Mouse (Mus musculus) urinary bladder, postnatal 36 days (tissue): ENCODE measurements around the gene Lpin2.

Experiments
- DNase-seq, 2 experiments: peaks; one replicate each; pipeline ENCODE4 v3.0.0; 2022; ENCODE audit warnings: low spot score in 2 of 2, mixed read lengths in 1 of 2

The Lpin2 gene

GRCm38 (mm10) chr17:71202136-71202535 lies 19.8 kb downstream of the Lpin2 start:
- DNase-seq, result no peak

DNA sequence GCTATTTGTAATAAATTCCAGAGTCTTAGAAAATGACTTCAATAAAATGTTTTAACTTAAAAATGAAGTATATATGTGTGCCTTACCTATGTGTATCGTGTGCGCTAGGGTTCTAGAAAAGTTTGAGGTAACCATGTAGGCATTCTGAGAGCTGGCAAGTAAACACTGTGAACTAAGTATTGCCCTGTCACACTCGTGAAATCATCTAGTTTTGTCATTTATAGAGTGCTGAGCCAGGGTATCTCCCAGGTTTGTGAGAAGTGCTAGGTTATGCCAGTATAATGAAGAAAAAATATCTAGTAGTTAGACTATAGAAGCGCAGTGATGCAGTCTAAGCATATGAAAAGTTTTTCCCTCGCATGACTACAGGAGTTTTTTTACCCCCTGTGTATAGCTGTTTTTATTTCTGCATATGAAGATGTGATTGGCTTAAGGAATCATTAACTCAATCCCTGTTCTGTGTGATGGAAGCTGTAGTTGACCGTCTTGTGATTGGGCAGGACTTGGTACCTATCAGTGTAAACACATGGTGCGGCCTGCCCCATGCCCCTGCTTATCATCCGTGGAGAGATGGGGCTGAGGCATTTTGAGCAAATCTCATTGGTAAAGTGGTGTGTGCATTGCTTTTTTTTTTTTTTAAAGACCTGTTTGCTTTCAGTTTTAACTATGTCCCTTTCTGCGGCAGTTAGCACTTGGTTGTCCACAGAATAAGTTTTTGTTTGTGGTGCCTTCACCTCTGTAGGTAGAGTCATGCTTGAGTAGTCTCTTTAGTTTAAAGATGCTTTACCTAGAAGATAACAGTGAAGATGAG lies 21.8 kb downstream of the Lpin2 start:
- no peak for DNase-seq

- no peak for DNase-seq
Observed at GRCm38 (mm10) chr17:71204809-71205091, 22.4 kb downstream of the Lpin2 start.

GRCm38 (mm10) chr17:71206136-71206893 lies 24.0 kb downstream of the Lpin2 start:
- DNase-seq, result no peak

GRCm38 (mm10) chr17:71207268-71207667 lies 24.9 kb downstream of the Lpin2 start:
- no peak for DNase-seq

DNA sequence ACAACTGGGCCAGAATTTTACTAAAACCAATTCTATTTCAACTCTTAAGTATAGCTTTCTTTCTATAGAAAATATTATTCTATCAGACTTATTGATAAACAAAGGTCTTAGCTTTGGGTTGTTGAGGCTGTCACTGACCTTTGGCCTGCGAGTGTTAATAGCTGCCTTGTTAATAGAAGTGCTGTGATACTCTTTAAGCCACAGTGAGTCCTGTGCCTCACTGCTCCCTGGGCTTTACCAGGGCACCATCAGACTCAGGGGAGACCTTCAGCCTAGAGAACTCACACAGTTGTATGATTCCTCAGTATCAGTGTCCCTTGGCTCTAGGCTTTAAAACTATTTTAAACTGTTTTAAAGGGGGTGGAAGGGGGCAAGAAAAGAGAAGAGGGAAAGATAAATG lies 26.0 kb downstream of the Lpin2 start:
- DNase-seq, result no peak

GRCm38 (mm10) chr17:71208921-71209320 lies 26.6 kb downstream of the Lpin2 start:
- no peak for DNase-seq

DNA sequence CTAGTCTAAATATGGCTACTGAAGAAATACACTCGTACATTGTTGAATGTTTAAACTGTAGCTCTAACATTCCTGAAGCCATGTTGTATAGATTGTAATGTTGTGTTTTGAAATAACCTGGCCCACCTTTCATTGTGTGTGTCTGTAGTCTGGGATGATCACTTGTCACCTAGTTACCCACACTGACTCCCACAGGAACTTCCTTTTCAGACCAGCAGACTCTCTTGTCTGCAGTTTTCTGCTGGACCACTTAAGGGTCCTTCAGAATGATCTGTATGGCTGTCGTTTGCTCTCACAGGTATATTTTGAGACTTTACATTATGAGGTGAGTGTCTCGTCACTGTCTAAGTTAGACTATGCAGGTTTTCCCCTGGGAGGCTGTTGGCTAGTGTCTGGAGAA lies 27.6 kb downstream of the Lpin2 start:
- no peak for DNase-seq

DNA sequence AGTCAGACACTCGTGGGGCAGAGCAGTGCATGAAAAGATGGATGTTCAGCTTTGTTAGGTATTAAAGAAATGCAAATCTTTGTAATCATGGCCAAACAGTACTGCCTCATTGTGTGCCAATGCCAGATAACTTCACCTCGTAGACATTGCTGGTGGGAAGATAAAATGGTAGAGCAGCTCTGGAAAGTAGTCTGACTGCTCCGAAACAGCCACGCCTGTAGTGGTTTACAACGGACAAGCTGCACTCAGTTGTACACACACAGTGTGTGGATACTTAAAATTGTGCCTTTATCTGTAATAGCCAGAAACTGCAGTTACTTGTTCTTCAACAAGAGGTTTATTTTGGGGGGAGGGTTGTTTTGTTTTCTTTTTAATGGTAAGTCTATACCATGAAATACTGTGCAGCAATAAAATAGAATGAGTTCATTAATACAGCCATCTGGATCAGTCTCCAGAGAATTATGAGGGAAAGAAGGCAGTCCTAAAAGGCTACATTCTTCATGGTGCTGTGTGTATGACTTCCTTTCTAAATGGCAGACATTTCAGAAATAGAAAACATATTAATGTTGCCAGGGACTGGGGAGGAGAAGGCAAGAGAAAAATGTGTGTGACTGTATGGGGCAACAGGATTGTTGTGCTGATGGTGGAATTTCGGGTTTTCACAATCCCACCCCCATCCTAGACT lies 29.7 kb downstream of the Lpin2 start:
- DNase-seq, result no peak

DNA sequence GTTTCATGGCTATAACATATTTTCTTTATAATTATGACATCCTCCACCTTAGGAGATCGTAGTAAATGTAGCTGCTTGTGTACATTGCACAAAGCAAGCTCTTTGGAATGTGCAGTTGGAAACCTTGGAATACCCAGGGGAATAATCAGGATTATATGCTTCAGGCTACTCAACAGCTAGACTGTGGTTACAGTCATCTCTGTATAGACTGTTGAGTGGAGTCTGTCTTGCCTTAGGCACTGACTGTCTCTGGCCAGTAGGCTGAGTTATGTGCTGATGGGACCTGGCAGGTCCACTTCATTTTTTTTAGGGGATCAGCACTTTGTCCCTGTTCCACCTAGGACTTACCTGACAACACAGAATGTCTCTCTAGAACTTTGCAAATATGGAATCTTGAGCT lies 31.3 kb downstream of the Lpin2 start:
- no peak for DNase-seq

DNA sequence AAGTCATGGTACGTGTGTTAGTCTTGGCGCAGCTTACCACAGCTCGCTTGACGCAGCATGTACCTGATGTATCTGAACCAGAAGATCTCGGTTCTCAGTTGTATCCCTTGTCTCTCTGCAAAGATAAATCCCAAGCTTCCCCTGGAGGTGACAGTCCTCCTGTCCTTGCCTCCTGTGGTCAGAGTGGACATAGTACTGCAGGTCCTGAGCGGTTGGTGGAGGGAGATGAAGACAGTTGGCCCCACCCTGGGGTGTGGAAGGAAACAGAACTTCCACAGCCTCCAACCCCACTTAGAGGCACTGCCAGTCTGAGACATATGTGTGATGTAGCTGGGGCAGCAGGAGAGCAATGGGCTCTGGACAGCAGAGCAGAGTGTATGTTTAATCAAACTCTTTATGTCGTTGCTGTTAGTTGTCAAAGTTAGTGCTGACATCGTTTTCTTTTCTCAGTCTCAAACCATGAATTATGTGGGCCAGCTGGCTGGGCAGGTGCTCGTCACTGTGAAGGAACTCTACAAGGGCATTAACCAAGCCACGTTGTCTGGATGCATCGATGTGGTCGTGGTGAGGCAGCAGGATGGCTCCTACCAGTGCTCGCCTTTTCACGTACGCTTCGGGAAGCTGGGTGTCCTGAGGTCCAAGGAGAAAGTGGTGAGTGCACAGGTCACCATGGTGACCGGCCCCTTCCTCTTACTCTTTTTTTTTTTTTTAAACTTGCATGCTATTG lies 32.3 kb downstream of the Lpin2 start:
- no peak for DNase-seq

DNA sequence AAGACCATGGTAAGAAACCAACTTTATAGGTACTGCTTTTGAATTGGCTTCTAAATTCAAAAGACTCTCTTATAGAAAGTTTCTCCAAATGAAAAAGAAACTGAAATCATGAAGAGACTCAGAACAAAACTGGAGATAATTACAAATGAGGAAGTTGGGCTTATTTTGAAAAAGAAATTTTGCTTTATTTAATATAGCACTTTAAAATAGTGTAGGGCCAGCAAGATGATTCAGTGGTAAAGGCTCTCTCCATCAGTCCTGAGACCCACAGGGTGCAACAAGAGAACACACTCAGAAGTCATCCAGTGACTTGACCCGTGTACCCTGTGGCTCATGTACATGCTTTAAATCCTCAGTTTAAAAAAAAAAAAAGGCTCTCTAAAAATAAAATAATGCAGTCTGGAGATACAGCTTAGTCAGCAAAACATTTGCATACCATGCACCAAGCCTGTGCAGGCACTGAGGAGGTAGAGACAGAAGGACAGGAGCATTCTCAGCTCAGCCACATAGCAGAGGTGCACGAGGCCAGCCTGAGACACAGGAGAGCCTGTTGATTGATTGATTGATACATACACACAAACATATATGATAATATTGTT lies 33.0 kb downstream of the Lpin2 start:
- no peak for DNase-seq

GRCm38 (mm10) chr17:71216263-71216662 lies 33.9 kb downstream of the Lpin2 start:
- DNase-seq, result no peak

DNA sequence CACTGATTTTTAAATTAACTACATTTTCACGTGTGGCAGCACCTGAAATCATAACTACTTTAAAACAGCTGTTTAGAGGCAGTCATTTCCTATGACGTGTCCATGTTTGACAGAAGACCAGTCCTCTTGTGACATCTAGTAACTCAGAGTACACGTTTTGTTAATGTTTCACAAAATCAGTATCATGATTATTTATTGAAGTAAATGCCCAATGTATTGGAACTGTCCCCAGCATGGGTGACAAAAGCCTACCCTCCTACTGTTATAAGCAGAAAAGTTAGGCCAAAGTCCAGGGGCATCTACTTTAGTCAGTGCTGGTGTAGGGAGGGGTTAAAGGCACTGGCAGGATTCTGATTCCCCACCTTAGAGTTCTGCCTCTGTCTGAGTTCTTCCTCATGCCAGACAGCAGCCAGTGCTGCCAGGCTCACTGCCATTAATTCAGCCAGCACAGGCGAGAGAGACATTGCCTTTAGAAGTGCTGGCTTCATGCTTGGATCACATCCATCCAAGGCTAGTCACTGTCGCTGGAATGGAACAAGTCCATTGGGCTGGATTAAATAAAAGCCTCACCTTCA lies 34.8 kb downstream of the Lpin2 start:
- no peak for DNase-seq

DNA sequence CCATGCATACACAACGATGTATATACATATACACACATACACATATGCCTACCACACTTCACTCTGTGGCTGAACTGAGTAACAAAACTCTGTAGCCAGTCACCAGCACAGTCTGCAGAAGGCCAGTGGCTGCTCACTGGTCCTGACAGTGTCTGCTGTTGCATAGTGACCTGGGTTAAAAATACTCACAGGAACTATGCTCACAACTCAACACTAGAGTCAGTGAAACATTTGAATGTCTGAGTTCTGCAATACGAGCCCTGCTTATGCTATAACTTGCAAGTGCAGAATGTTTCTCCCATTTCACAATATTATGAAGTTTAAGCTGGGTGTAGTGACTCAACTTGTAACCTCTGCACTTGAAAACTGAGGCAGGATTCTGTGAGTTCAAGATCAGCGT lies 39.0 kb downstream of the Lpin2 start:
- DNase-seq, result no peak

GRCm38 (mm10) chr17:71223676-71224075 lies 41.3 kb downstream of the Lpin2 start:
- no peak for DNase-seq

DNA sequence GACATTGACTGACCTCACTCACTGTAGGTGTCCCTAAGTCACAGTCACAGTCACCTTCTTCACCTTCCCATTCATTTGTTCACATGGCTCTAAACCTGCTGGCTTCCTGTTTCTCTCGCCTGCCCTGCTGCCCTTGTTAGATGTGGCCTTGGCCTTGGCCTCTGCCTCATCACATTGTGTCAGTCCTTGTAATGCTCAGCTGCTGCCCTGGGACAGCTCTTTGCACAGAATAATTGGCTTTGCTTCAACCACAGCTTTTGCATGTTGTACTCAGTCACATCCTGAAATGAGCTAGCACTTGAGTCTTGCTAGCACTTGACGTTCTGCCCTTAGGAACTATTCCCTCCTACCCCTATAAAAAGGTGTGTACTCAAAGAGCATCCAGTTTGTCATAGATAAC lies 42.2 kb downstream of the Lpin2 start:
- no peak for DNase-seq

DNA sequence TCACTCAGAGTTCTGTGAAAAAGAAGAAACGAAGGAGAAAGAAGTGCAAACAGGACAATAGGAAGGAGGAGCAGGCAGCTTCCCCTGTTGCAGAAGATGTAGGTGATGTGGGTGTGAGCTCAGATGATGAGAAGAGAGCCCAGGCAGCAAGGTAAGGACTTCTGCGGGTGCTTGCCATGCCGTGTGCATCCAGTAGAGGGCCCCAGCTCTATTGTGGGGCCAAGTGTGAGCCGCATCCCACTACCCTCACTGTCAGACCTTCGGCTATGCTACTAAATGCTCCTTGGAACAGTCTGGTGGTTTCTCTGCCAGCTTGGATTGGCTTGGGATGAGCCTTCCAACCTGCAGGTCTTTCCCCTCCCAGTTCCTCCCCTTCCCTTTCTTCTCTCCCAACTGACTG lies 42.7 kb downstream of the Lpin2 start:
- DNase-seq, result no peak

- no peak for DNase-seq
Observed at GRCm38 (mm10) chr17:71227128-71227895, 45.0 kb downstream of the Lpin2 start.

GRCm38 (mm10) chr17:71228651-71229050 lies 46.3 kb downstream of the Lpin2 start:
- no peak for DNase-seq
